Mouse (Mus musculus): ENCODE measurements at regions not wholly inside any gene's neighbourhood (a gene's known extent, or its start where the extent isn't known, plus 50 kb on each side); places are given as distances from the start of the nearest gene placed in this dataset.

DNA sequence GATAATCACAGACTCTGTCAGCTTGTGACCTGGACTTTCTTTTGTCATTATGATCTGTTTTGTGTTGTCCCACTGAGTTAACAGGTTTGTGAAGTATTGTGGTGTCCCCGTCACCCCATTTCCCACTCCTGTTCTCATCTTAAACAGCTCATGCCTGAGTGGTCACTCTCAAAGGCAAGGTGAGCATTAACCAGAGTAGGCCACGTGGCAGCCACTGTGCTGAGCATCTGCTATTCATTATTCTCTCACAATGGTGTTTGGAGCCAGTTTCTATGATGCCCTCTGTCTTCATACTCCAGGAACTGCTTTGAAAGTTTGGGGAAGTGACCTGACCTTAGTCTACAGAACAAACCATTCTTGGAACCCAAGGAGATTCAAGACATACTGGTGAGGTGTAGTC lies 198.9 kb upstream of the Gm37988 start:
- TF ChIP-seq CTCF (IDR thresholded peaks at IDR 0.05; ENCODE audit: control insufficient read depth, insufficient read depth, insufficient replicate concordance, low read depth, low read length) = no peak
- TF ChIP-seq POLR2A (IDR thresholded peaks at IDR 0.05; ENCODE audit: control insufficient read depth, low read depth, low read length) = no peak

Measured in testis, adult 2 months (tissue).